Mouse (Mus musculus) natural killer cell, adult 2 months (primary cell): ENCODE measurements around the gene Fam151a.
"Not testable (repeated sequence)": the region's sequence is repeated elsewhere in the genome, so short reads cannot be mapped to it uniquely, and the experiment has no call there.

ENCODE experiments used
- DNase-seq, 2 experiments: peaks; one replicate each; pipeline ENCODE4 v3.0.0; 2022; ENCODE audit warnings: low spot score in 2 of 2

Fam151a gene

GRCm38 (mm10) chr4:106776998-106777397 lies 43.3 kb downstream of the Fam151a start:
- DNase-seq, result no peak

DNA sequence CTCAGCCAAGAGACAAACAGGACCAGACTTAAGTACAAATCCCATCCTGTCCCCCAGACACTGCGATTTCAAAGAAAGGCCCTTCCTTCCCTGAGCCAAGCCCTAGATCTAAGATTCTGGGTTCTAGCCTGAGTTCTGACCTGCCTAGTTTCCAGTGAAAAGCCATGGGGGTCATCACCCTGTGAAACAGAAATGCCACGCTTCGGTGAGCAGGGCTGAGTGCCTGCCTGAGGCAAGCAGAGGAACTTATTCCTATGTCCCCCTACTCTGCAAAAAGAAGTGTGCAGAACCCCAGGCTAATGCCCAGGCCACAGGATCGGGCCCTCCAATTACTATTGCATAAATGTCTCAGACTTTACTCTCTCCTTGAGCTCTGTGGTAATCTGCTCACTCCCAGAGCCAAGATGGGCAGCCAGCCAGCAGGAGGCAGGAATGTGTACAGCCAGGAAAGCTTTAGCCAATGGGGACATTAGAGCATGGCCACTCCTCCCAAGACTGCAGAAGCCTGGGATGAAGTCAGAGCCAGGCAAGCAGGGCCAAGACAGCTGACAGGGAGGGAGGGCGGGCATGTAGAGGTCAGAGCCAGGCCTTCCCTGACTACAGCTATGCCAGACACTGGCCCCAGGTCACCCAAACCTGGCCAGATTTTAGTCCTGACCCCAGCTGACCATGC lies 44.6 kb downstream of the Fam151a start:
- no peak for DNase-seq

DNA sequence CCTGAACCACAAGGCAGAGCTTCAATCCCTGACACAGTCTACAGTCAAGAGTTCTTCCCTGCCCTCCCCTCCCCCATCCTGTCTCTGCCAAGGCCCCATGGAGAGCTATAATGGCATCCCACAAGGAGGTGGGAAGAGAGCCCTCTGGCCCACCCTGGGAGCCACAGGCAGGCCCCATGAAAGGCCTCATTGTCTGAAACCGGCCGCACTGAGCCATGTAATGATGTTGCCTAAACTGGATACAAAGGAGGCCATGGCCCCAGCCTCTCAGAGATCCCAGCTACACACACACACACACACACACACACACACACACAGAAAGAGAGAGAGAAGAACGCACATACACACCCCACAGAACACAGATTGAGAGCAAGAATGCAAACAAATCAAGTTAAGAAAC lies 46.4 kb downstream of the Fam151a start:
- no peak for DNase-seq

DNA sequence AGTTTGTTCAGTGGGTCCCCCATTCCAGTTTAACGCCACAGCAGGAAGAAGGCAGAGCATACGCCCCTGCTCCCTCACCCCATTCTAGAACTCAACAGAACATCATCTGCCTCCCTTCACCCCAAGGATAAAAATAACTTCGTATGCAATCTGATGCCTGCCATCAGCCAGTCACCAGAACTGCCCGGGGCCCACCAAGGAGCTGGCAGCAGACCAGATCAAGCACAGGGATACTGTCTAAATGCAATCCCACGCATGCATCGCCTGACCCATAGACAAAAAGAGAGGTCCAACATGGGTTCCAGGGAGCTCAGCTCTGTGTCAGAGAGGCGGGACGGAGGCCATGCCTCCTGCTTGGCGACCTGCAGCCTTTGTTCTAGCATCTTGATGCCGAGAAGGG lies 49.4 kb downstream of the Fam151a start:
- DNase-seq, result no peak

- no peak for DNase-seq
Observed at GRCm38 (mm10) chr4:106784806-106785205, 51.1 kb downstream of the Fam151a start.

DNA sequence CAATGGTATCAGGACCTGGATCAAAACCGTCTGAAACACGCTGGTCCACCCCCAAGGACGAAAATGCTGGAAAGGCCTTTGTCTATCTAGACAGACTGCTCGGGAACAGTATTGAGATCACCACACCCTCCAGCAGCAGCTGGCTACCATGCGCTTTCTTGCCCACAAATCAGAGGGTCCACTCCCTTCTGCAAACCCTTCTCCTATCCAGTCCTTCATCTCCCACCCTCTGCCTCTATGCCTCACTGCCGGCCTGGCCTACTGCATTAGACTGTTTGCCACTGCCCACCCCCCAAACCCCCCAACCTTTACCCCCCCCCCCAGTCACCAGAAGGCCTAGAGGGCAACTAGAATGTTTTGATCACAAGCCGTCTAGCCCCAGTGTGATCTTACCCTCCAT lies 51.7 kb downstream of the Fam151a start:
- no peak for DNase-seq

- no peak for DNase-seq
Observed at GRCm38 (mm10) chr4:106785753-106786540, 52.3 kb downstream of the Fam151a start.

DNA sequence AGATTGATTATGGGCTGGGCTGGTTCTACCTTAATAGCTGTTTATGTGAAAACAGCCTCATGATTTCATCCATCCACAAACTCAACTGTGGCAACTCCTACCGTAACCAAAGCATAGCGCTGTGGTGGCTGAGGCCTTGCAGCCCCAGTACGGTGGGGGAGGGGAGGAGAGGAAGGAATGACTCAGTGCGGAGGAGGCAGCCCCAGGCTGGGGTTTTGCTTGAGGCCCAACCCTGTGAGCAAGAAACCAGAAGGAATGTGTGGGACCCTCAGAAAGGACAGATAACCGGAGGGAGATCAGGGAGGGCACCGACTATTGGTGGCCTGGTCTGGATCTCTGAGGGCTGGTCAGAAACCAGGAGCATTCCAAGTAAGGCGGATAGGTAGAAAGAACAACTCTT lies 54.1 kb downstream of the Fam151a start:
- peak; percentile 50 to 56 for DNase-seq

DNA sequence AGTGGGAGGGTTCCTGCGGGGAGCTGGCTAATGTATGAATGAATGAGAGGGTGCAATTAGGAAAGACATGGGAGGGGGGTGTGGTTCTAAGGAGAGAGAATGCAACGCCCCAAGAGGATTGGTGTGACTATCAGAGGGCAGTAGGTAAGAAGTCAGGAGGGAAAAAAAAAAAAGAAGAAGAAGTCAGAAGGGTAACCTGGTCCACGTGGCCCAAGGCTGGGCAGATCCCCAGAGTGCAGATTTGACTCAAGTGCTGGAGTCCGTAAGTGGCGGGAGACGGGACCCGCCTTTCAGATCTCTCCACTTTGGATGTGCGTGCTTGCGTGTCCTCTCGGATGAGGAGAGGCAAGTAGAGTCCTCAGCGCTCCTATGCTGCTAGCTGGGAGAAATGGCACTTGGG lies 54.9 kb downstream of the Fam151a start:
- DNase-seq, result no peak

- no peak for DNase-seq
Observed at GRCm38 (mm10) chr4:106789705-106790104, 56.0 kb downstream of the Fam151a start.

DNA sequence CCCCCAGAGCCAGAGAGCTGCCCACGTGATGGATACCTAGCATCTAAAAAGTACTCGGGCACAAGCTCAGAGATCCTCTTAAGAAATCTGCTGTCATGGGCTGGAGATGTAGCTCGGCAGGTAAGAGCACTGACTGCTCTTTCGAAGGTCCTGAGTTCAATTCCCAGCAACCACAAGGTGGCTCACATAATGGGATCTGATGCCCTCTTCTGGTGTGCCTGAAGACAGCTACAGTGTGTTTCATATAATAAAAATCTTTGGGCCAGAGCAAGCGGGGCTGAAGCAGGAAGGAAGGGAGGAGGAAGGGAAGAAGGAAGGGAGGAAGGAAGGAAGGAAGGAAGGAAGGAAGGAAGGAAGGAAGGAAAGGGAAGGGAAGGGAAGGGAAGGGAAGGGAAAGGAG lies 56.5 kb downstream of the Fam151a start:
- DNase-seq, result not testable (repeated sequence)

GRCm38 (mm10) chr4:106790938-106791337 lies 57.2 kb downstream of the Fam151a start:
- no peak for DNase-seq

GRCm38 (mm10) chr4:106792276-106792675 lies 58.6 kb downstream of the Fam151a start:
- no peak for DNase-seq

DNA sequence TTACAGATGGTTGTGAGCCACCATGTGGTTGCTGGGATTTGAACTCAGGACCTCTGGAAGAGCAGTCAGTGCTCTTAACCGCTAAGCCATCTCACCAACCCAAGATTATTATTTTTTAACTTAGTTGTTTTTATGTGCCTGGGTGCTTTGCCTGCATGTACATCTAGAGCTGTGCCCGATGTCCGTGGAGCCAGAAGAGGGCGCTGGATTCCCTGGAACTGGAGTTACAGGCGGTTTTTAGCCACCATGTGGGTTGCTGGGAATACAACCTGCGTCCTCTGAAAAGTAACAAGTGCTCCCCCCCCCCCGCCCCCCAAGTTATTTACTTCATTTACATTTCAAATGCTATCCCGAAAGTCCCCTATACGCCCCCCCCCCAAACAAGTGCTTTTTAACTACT lies 60.1 kb downstream of the Fam151a start:
- DNase-seq, result not testable (repeated sequence)

DNA sequence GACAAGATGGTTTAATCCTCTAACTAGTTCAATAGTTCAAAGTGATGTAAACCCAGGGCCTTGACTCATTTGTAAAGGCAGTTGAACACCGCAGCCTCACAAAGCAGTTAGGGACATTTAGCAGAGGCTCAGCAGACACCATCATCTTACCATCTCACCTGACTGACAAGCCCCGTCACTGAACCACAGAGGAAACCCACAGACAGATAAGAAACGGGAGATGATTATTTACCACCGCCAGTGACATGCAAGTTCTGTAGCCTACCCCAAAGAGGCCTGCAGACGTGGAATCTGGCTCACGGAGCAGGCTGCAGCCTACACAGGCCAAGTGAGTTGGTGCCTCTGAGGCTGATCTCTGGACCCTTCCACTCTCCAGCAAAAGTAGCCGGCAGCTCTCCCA lies 60.6 kb downstream of the Fam151a start:
- peak; percentile 62 to 71 for DNase-seq

DNA sequence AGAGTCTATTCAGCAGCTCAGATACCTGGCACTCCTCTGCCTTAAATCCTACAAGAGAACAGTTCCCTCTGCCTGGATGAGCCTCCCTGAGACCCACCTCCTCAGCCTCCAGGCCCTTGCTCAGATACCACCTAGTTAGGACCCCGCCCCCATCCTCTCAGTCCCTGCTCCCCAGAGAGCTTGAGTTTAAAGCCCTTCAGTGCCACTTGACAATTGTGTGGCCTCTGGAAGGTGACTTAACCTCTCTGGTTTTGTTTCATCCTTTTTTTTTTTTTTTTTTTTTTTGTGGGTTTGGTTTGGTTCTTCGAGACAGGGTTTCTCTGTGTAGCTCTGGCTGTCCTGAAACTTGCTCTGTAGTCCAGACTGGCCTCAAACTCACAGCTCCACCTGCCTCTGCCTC lies 61.6 kb downstream of the Fam151a start:
- no peak for DNase-seq
